Mouse (Mus musculus): ENCODE measurements around the gene Hmga2.

Gene Hmga2

GRCm38 (mm10) chr10:120475601-120476515, at the start of gene Hmga2:
TSS of gene Hmga2 (minus strand) at chr10:120476469.
- peak; percentile 49 for DNase-seq (ENCODE audit: low spot score)

- DNase-seq (ENCODE audit: low spot score) = no peak
These were observed 46.7 kb upstream of the Hmga2 start for GRCm38 (mm10) chr10:120522959-120523358.

GRCm38 (mm10) chr10:120521912-120522575, 45.8 kb upstream of the Hmga2 start:
- no peak for DNase-seq (ENCODE audit: low spot score)

- DNase-seq (ENCODE audit: low spot score) = no peak
These were observed 40.0 kb upstream of the Hmga2 start for GRCm38 (mm10) chr10:120516311-120516710.

- no peak for DNase-seq (ENCODE audit: low spot score)
These were observed 37.5 kb upstream of the Hmga2 start for GRCm38 (mm10) chr10:120513721-120514120.

GRCm38 (mm10) chr10:120512946-120513345, 36.7 kb upstream of the Hmga2 start:
- DNase-seq (ENCODE audit: low spot score) = no peak

- DNase-seq (ENCODE audit: low spot score) = no peak
These were observed 35.9 kb upstream of the Hmga2 start for GRCm38 (mm10) chr10:120512121-120512520.

GRCm38 (mm10) chr10:120503959-120504358, 27.7 kb upstream of the Hmga2 start:
- DNase-seq (ENCODE audit: low spot score) = no peak

- DNase-seq (ENCODE audit: low spot score) = no peak
These were observed 24.5 kb upstream of the Hmga2 start for GRCm38 (mm10) chr10:120500794-120501193.

- DNase-seq (ENCODE audit: low spot score) = no peak
These were observed 21.8 kb upstream of the Hmga2 start for GRCm38 (mm10) chr10:120498086-120498485.

GRCm38 (mm10) chr10:120494653-120495052, 18.4 kb upstream of the Hmga2 start:
- no peak for DNase-seq (ENCODE audit: low spot score)

- no peak for DNase-seq (ENCODE audit: low spot score)
These were observed 15.2 kb upstream of the Hmga2 start for GRCm38 (mm10) chr10:120491477-120491876.

GRCm38 (mm10) chr10:120489611-120490010, 13.3 kb upstream of the Hmga2 start:
- no peak for DNase-seq (ENCODE audit: low spot score)

- no peak for DNase-seq (ENCODE audit: low spot score)
These were observed 12.3 kb upstream of the Hmga2 start for GRCm38 (mm10) chr10:120488526-120488925.

- DNase-seq (ENCODE audit: low spot score) = no peak
These were observed 11.6 kb upstream of the Hmga2 start for GRCm38 (mm10) chr10:120487881-120488280.

- no peak for DNase-seq (ENCODE audit: low spot score)
These were observed 9.2 kb upstream of the Hmga2 start for GRCm38 (mm10) chr10:120485461-120485860.

- no peak for DNase-seq (ENCODE audit: low spot score)
These were observed 7.9 kb upstream of the Hmga2 start for GRCm38 (mm10) chr10:120484144-120484543.

GRCm38 (mm10) chr10:120478164-120478563, 1.9 kb upstream of the Hmga2 start:
- peak; percentile 7 for DNase-seq (ENCODE audit: low spot score)

- DNase-seq (ENCODE audit: low spot score) = peak; percentile 9
These were observed 1.2 kb upstream of the Hmga2 start for GRCm38 (mm10) chr10:120477501-120477900.

GRCm38 (mm10) chr10:120476516-120477336, 457 bp upstream of the Hmga2 start:
- peak; percentile 21 for DNase-seq (ENCODE audit: low spot score)

- DNase-seq (ENCODE audit: low spot score) = peak; percentile 15
These were observed 1.2 kb downstream of the Hmga2 start for GRCm38 (mm10) chr10:120475041-120475541.

- no peak for DNase-seq (ENCODE audit: low spot score)
These were observed 2.0 kb downstream of the Hmga2 start for GRCm38 (mm10) chr10:120474301-120474700.

Data from ovary, postnatal 10 days (tissue).